Comparison of ENCODE assay signal across 19 mouse cellular contexts in genomic region chr3:97789317-97789716, GRCm38 (mm10).
A peak's percentile ranks its signal among the peaks of the same experiment; 100 is the strongest.
DNase-seq lines count a peak whose midpoint lies in the region; ATAC-seq and TF ChIP-seq lines count a peak whose summit lies in the region.
"Had no signal": no experiment of that assay in that cellular context is flagged by ENCODE, and none has a peak within 500 bp of the region (broad histone marks: within the 10 kb centered on the region; RNA-seq: fewer than 3 reads in every experiment).

No protein-coding gene starts in this region.

- no peaks in the 10 kb centered on the region for H3K27me3 ChIP-seq in cerebellum, adult 2 months (ENCODE audit: control insufficient read depth, insufficient read depth, low read length)
- H3K27me3 ChIP-seq in kidney, adult 2 months (replicated peaks; ENCODE audit: control insufficient read depth, insufficient read depth, low read length), result no peaks in the 10 kb centered on the region
- H3K27me3 ChIP-seq in kidney, embryonic 15.5 days, result no peaks in the 10 kb centered on the region
- no peaks in the 10 kb centered on the region for H3K27me3 ChIP-seq in forebrain, postnatal 0 days (ENCODE audit: insufficient read depth, low read length)
- no peaks in the 10 kb centered on the region for H3K27me3 ChIP-seq in midbrain, embryonic 16.5 days (ENCODE audit: control insufficient read depth, insufficient read depth, low read depth, low read length)
- H3K27me3 ChIP-seq: forebrain, embryonic 13.5 days; intestine, embryonic 15.5 days; limb, embryonic 13.5 days; liver, embryonic 15.5 days had no signal

- no peak overlapping the region for H3K4me3 ChIP-seq in cerebellum, adult 2 months (replicated peaks; ENCODE audit: insufficient read depth, low read depth, low read length)
- H3K4me3 ChIP-seq in kidney, adult 2 months (ENCODE audit: insufficient read depth, low read depth, low read length), result no peak overlapping the region
- no peak overlapping the region for H3K4me3 ChIP-seq in kidney, embryonic 15.5 days (replicated peaks)
- no peak overlapping the region for H3K4me3 ChIP-seq in forebrain, postnatal 0 days (ENCODE audit: low read depth, low read length)
- H3K4me3 ChIP-seq in midbrain, embryonic 16.5 days (ENCODE audit: low read depth, low read length), result no peak overlapping the region
- H3K4me3 ChIP-seq: forebrain, embryonic 13.5 days; intestine, embryonic 15.5 days; limb, embryonic 13.5 days; liver, embryonic 15.5 days had no signal

- H3K9ac ChIP-seq in kidney, embryonic 15.5 days, result no peak overlapping the region
- no peak overlapping the region for H3K9ac ChIP-seq in forebrain, postnatal 0 days
- H3K9ac ChIP-seq in midbrain, embryonic 16.5 days (ENCODE audit: low read depth, low read length), result no peak overlapping the region
- H3K9ac ChIP-seq: forebrain, embryonic 13.5 days; intestine, embryonic 15.5 days; limb, embryonic 13.5 days; liver, embryonic 15.5 days had no signal

- peaks cover 12% of the 10 kb centered on the region for H3K4me1 ChIP-seq in cerebellum, adult 2 months (ENCODE audit: control insufficient read depth, insufficient read depth, low read length)
- H3K4me1 ChIP-seq in kidney, adult 2 months (ENCODE audit: control insufficient read depth, insufficient read depth, low read length), result no peaks in the 10 kb centered on the region
- no peaks in the 10 kb centered on the region for H3K4me1 ChIP-seq in kidney, embryonic 15.5 days
- H3K4me1 ChIP-seq in forebrain, postnatal 0 days (ENCODE audit: insufficient read depth), result no peaks in the 10 kb centered on the region
- no peaks in the 10 kb centered on the region for H3K4me1 ChIP-seq in midbrain, embryonic 16.5 days (ENCODE audit: control insufficient read depth, insufficient read depth, low read length)
- H3K4me1 ChIP-seq: forebrain, embryonic 13.5 days; intestine, embryonic 15.5 days; limb, embryonic 13.5 days; liver, embryonic 15.5 days had no signal

- no peaks in the 10 kb centered on the region for H3K36me3 ChIP-seq in kidney, adult 2 months (ENCODE audit: control insufficient read depth, insufficient read depth, low read length)
- no peaks in the 10 kb centered on the region for H3K36me3 ChIP-seq in kidney, embryonic 15.5 days
- H3K36me3 ChIP-seq in forebrain, postnatal 0 days (ENCODE audit: insufficient read depth), result peaks cover 6% of the 10 kb centered on the region; the same call in 1 of the 2 replicates
- peaks cover 10% of the 10 kb centered on the region; the same call in 1 of the 2 replicates for H3K36me3 ChIP-seq in midbrain, embryonic 16.5 days (ENCODE audit: control insufficient read depth, insufficient read depth, low read length)
- H3K36me3 ChIP-seq: intestine, embryonic 15.5 days; limb, embryonic 13.5 days had no signal

- H3K27ac ChIP-seq in cerebellum, adult 2 months (ENCODE audit: insufficient read depth, low read length), result no peak overlapping the region
- no peak overlapping the region for H3K27ac ChIP-seq in kidney, adult 2 months (ENCODE audit: insufficient read depth, low read depth, low read length)
- no peak overlapping the region for H3K27ac ChIP-seq in kidney, embryonic 15.5 days
- H3K27ac ChIP-seq in forebrain, postnatal 0 days (ENCODE audit: low read depth, low read length), result no peak overlapping the region
- no peak overlapping the region for H3K27ac ChIP-seq in midbrain, embryonic 16.5 days (ENCODE audit: low read length)
- H3K27ac ChIP-seq: forebrain, embryonic 13.5 days; intestine, embryonic 15.5 days; limb, embryonic 13.5 days; liver, embryonic 15.5 days had no signal

- TF ChIP-seq POLR2A in cerebellum, adult 2 months (IDR thresholded peaks at IDR 0.05; ENCODE audit: borderline replicate concordance, insufficient read depth, low read length), result no peak
- no peak for TF ChIP-seq POLR2A in kidney, adult 2 months (IDR thresholded peaks at IDR 0.05; ENCODE audit: low read depth, low read length)

- 0 out of 2 replicates have a peak, but pooled peaks have one; percentile 2 for TF ChIP-seq CTCF in cerebellum, adult 2 months (IDR thresholded peaks at IDR 0.05; ENCODE audit: borderline replicate concordance, insufficient read depth, low read depth, low read length)
- peak; percentile 30; the same call in 1 of the 2 replicates for TF ChIP-seq CTCF in kidney, adult 2 months (conservative IDR thresholded peaks at IDR 0.05; ENCODE audit: insufficient read depth, insufficient read length, low read depth, low read length)
- no peak for TF ChIP-seq CTCF in forebrain, postnatal 0 days (IDR thresholded peaks at IDR 0.05; ENCODE audit: low read depth)

- H3K9me3 ChIP-seq in kidney, embryonic 15.5 days (replicated peaks), result 0 out of 2 replicates have a peak, but pooled peaks cover 4% of the 10 kb centered on the region
- H3K9me3 ChIP-seq in forebrain, postnatal 0 days (ENCODE audit: low read length), result no peaks in the 10 kb centered on the region
- H3K9me3 ChIP-seq in midbrain, embryonic 16.5 days (replicated peaks; ENCODE audit: control insufficient read depth, low read length, poor library complexity, severe bottlenecking), result no peaks in the 10 kb centered on the region
- H3K9me3 ChIP-seq: forebrain, embryonic 13.5 days; intestine, embryonic 15.5 days; limb, embryonic 13.5 days; liver, embryonic 15.5 days had no signal

- ATAC-seq in kidney, embryonic 15.5 days (replicated peaks; ENCODE audit: low FRiP score), result no peak
- no peak for ATAC-seq in forebrain, postnatal 0 days
- ATAC-seq in midbrain, embryonic 16.5 days, result no peak
- ATAC-seq: forebrain, embryonic 13.5 days; hindbrain, embryonic 16.5 days; intestine, embryonic 15.5 days had no signal

- H3K4me2 ChIP-seq in kidney, embryonic 15.5 days, result no peak overlapping the region
- H3K4me2 ChIP-seq in forebrain, postnatal 0 days (ENCODE audit: low read depth), result no peak overlapping the region
- H3K4me2 ChIP-seq in midbrain, embryonic 16.5 days (ENCODE audit: low read length), result no peak overlapping the region
- H3K4me2 ChIP-seq: forebrain, embryonic 13.5 days; intestine, embryonic 15.5 days; limb, embryonic 13.5 days; liver, embryonic 15.5 days; midbrain, embryonic 11.5 days had no signal

- no peak for DNase-seq in cerebellum, adult 2 months
- no peak for DNase-seq in cerebellum, postnatal 4 days (ENCODE audit: low spot score in 2 of 2)
- DNase-seq in kidney, adult 2 months, result no peak
- DNase-seq in ES-CJ7 (ENCODE audit: low read depth, low spot score), result peak; percentile 49
- peak; percentile 45 for DNase-seq in ZHBTc4 (ENCODE audit: low read depth, low spot score)
- DNase-seq in forebrain, postnatal 0 days, result no peak
- DNase-seq: adrenal gland, adult 2 months; cerebellum, adult 11-12 months; cerebellum, postnatal 14 days; gastrocnemius, postnatal 10 days; kidney, postnatal 4 days had no signal

Comparison
In these comparisons a context has a peak if more than half of its experiments do, and no peak if none do; other contexts are left out.
1. DNase-seq: peak in ES-CJ7 (single experiment) and ZHBTc4 (single experiment); none in cerebellum, adult 2 months (0 of 2), cerebellum, postnatal 4 days (0 of 2), kidney, adult 2 months (single experiment) and forebrain, postnatal 0 days (single experiment).